Mouse (Mus musculus) bone marrow macrophage, adult 2 months (primary cell): ENCODE results near the gene Slc27a5. TPM values are rescaled to one million over a fixed set of nuclear protein-coding genes. Genes with fewer than 3 reads are reported as not detected.

Experiments used
- H3K27ac ChIP-seq: 2 replicates; pipeline ENCODE4 v1.5.1; 2012; ENCODE audit warnings: low read depth, low read length; ENCODE audit not compliant: insufficient read depth
- H3K4me1 ChIP-seq: 2 replicates; pipeline ENCODE4 v1.6.1; 2012; ENCODE audit warnings: low read length; ENCODE audit not compliant: control insufficient read depth, insufficient read depth
- H3K4me3 ChIP-seq: 2 replicates; pipeline ENCODE4 v1.5.1; 2012; ENCODE audit warnings: mild to moderate bottlenecking, low read length, moderate library complexity; ENCODE audit not compliant: insufficient read depth
- CTCF ChIP-seq: IDR thresholded peaks from 2 replicates; pipeline ENCODE4 v1.5.1; 2012; ENCODE audit warnings: low read depth, mild to moderate bottlenecking, low read length, moderate library complexity
- POLR2A ChIP-seq: IDR thresholded peaks from 2 replicates; pipeline ENCODE4 v1.6.1; 2012; ENCODE audit warnings: mild to moderate bottlenecking, low read depth, low read length, borderline replicate concordance
- polyA plus RNA-seq: library from polyadenylated mRNA; stranded (reverse); fragments of >200 nt; gene quantifications from 2 replicates; pipeline ENCODE4 v1.2.4, GENCODE M21; 2012; ENCODE audit not compliant: missing spikeins, insufficient read depth, insufficient read length

The Slc27a5 gene
- polyA plus RNA-seq, 1 experiment: not detected

DNA sequence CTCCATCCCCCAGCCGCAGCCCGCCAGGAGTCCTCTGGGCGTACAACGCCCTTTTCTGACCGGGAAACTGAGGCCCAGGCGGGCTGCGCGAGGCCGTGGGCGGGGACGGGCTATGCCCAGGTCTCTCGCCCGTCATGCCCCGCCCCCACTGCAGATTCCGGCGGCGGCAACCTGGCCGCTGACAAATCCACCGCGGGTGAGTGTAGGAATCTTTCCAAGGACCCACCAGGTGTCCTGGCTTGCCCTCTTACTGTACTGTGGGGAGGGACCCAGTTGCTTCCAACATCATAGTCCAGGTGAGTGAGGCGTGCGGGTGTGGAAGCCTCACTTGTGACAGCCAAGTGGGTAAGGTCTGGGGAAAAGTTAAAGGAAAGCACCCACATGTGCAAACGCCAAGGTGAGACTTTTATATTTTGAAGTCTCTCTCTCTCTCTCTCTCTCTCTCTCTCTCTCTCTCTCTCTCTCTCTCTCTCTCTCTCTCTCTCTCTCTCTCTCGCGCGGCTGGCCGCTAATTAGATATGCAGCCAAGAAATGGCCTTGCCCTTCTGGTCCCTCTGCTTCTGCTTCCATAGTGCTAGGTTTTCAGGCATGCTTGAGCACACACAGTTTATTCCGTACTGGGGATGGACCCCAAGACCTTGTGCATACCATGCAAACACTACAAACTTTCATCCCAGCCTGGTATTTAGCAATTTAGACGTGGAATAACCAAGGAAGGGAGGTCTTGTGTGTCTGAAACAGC is 31.7 kb downstream of the Slc27a5 start:
- TF ChIP-seq CTCF (no peak), POLR2A (no peak)
- Histone ChIP-seq H3K27ac (peak overlapping the region; percentile 74), H3K4me1 (peaks cover 28% of the 10 kb centered on the region), H3K4me3 (peak overlapping the region; percentile 85)

DNA sequence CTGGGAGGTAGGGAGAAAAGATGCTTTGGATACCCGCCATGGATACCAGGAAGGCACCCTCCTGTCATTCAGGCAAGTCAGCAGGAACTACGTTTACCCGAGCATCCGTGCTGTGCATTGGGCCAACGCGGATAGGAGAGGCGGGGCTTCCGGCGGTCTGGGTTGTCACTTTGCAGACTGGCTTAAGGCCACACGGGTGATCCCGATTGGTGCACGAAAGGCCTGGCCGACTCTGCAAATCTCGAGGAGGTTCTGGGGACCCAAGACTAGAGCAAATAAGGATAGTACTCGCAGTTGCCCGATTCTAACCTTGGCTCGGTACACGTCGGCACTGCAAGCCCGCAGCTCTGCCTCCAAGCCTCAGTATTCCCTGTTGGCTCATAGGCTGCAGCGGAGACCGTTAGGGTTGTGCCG is 32.3 kb downstream of the Slc27a5 start, which contains the start of gene Zfp324:
Zfp324 (plus strand) TSS at position 161 of the 414 bp plus-strand sequence.
- peak within 1 kb of the TSS; percentile 85 for H3K4me3 ChIP-seq
- H3K27ac ChIP-seq: peak within 1 kb of the TSS; percentile 74
- peaks cover 28% of the 10 kb centered on the region for H3K4me1 ChIP-seq
- TF ChIP-seq POLR2A (no peak), CTCF (no peak)

DNA sequence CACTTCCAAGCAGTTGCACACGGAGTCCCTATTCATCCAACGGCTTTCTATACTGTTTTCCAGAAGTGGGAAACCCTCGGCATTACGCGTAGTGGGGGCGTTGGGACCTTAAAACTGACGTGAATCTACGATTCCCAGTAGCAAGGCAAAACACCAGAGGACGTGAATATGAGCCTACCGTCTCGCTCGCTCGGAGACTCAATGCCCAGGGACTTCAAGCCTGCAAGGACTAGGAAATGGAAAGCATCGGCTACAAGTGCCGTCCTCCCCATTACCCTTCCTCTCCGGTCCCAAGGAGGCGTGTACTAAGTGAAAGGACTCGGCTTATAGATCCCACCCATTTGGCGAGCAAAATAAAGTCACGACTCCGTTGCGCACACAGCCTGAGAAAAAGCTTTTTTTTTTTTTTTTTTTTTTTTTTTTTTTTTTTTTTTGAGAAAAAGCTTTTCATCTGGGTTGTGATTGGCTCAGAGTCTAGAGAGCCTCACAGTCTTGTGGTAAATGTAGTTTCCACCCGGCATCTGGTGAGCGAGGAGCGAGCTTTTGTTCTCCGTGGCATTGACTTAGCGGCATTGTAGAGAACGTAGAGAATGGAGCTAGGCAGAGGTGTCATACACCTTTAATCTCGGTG is 36.4 kb downstream of the Slc27a5 start:
- peak overlapping the region; percentile 65 for H3K4me3 ChIP-seq
- peaks cover 17% of the 10 kb centered on the region for H3K4me1 ChIP-seq
- H3K27ac ChIP-seq: peak overlapping the region; percentile 76
- TF ChIP-seq POLR2A (no peak), CTCF (no peak)

DNA sequence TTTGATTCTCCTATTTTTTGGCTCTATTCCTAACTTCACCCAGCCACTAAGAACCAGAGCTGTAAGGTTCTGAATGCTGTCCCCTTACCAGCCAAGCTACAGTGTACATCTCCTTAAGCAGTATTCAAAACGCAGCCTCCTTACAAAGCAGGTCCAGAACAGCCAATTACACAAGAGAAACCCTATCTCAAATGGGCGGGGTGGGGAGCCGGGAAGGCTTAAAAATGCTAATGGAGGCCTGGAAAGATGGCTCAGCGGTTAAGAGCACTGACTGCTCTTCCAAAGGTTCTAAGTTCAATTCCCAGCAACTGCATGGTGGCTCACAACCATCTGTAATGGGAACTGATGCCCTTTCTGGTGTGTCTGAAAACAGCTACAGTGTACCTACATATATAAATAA is 38.3 kb downstream of the Slc27a5 start:
- H3K4me3 ChIP-seq: no peak overlapping the region
- TF ChIP-seq POLR2A (no peak), CTCF (no peak)
- peaks cover 13% of the 10 kb centered on the region for H3K4me1 ChIP-seq
- no peak overlapping the region for H3K27ac ChIP-seq

DNA sequence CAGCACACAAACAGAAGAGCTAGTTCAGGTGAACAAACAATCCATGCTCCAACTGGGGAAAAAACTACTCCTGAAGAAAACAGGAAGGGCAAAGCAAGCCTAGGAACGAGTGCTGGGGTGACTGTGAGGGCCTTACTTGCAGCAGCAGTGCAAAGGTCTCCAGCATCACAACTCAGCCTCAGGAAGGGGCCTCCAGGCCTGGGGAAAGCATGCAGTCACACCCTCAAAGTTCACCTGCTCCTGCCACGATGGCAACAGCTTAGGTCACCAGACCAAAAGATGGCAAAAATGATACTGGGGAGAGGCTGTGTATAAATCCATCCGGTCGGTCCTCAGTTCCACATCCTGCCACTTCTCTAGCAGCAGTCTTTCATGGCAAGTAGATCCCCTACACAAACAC is 39.0 kb downstream of the Slc27a5 start:
- no peak for TF ChIP-seq POLR2A
- no peak for TF ChIP-seq CTCF
- no peak overlapping the region for H3K4me3 ChIP-seq
- H3K4me1 ChIP-seq: peaks cover 14% of the 10 kb centered on the region
- no peak overlapping the region for H3K27ac ChIP-seq

DNA sequence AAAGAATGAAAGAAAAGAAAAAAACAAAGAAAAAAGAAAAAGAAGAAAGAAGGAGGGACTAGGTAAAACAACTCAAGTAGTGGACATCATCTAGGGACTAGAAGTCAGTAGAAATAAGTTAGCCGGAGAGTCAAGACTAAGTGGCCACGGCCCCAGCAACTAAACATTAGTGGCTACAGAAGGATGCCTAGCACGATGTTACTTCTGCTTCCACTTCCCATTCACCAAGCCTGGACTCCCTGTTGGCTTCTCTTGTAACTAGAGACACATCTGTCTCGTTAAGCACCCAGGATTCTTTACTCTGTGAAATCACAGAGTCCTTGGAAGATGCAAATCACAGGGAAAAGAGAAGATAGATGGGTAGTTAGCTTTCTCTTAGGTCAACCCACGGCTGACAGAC is 40.5 kb downstream of the Slc27a5 start:
- Histone ChIP-seq H3K27ac (no peak overlapping the region), H3K4me1 (peaks cover 14% of the 10 kb centered on the region), H3K4me3 (no peak overlapping the region)
- no peak for TF ChIP-seq CTCF

DNA sequence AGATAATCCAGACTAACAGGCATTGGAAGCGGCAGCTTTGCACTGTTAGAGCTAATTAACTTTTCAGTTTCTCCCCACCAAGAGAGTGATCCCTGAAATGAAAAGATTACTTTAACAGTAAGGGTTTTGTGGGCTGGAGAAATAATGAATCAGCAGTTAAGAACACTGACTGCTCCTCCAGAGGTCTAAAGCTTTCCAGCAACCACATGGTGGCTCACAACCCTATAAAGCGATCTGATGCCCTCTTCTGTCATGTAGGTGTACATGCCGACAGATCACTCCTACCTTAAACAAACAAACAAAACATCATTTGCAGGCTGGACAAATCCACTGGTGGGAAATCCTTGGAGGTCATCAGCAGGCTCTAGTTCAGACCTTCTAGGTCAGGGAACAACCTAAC is 43.1 kb downstream of the Slc27a5 start:
- TF ChIP-seq CTCF: no peak
- Histone ChIP-seq H3K4me1 (peaks cover 17% of the 10 kb centered on the region), H3K4me3 (no peak overlapping the region), H3K27ac (no peak overlapping the region)

DNA sequence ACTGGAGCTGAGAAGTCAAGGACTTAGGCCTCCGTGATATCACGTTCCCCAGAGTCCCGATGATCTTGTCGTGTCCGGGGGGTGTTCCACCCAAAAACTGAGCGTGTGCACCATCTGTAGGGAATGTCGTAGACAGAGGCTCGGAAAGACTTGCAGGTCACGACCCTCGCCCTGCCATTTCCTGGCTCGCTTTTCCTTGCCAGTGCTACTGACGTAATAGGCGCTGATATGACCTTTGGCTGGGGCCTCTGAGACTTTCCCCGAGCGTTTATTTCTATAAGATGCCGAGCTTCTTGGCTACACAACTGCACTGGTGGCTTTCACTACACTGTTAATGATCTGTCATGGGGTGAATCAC is 48.1 kb downstream of the Slc27a5 start:
- TF ChIP-seq CTCF: no peak
- no peak for TF ChIP-seq POLR2A
- Histone ChIP-seq H3K4me3 (peak overlapping the region; percentile 76), H3K27ac (peak overlapping the region; percentile 46)

DNA sequence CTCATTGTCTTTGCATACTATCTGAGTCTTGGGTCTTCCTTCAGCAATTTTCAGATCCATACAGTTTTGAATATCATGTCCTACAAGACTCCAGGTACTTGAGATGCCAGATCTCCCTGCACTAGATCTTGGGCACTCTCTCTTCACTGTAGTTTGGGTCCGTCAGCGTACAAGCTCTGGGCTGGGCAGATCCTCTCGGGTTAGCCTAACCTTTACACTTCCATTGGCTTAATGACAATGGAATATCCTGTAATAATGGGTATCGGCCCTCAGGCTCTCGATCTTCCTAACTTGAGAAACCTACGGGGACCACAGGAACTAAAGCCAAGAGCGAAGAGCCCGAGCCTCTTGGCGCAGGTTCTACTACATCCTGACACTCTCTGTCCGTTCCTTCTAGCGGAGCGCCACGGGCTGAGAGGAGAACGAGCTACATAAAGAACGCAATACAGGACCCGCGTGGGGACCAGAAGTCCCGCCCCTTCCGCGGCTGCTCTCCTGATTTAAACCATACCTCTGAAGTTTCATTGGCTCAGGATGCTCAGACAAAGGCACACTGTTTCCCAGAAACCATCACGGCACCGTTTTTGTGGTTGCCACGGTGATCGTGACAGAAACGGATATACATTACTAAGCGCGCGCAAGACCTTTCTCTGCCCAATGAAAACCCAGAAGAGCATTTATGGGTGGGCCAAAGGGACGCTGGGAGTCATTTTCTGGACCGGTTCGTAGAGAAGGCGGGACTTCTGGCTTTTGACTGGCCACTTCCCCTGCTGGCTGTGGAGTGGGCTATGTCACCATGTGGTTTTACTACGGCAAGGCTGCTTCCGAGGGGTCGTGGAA is 48.7 kb downstream of the Slc27a5 start:
- peak overlapping the region; percentile 46 for H3K27ac ChIP-seq
- H3K4me1 ChIP-seq: peaks cover 9% of the 10 kb centered on the region
- TF ChIP-seq CTCF (no peak), POLR2A (0 out of 2 replicates have a peak, but pooled peaks have one; percentile 55)
- H3K4me3 ChIP-seq: peak overlapping the region; percentile 76

More for the DNA sequence above, 48.1 kb downstream of the Slc27a5 start:
- peaks cover 12% of the 10 kb centered on the region for H3K4me1 ChIP-seq

DNA sequence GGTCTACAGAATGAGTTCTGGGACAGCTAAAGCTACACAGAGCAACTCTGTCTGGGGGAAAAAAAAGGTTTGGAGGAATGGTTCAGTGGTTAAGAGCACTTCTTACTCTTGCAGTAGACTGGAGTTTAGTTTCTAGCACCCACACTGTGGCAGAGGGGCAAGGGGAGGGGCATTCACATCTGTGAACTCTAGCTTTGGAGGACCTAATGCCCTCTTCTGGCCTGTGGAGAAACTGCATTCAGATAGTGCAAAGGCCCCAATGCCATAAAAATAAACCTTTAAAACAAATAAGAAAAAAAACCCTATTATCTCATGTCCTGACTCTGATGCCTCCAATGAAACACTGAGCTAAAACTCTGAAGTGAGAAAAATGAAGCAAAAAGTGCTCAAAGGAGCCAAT is 54.5 kb downstream of the Slc27a5 start:
- TF ChIP-seq CTCF: 0 out of 2 replicates have a peak, but pooled peaks have one; percentile 23
- no peak for TF ChIP-seq POLR2A
- Histone ChIP-seq H3K4me3 (no peak overlapping the region), H3K4me1 (no peaks in the 10 kb centered on the region), H3K27ac (no peak overlapping the region)
